Mouse (Mus musculus) yolk sac, embryonic 10.5 days (tissue): ENCODE measurements around the gene Kif2c.
A peak's percentile ranks its signal among the peaks of the same experiment; 100 is the strongest.

Experiments
- DNase-seq: peaks from one replicate; pipeline ENCODE4 v3.0.0-alpha.2; 2017; ENCODE audit warnings: low spot score

Gene Kif2c

GRCm38 (mm10) chr4:117181863-117182758 lies at the start of gene Kif2c:
Kif2c (minus strand) TSS chr4:117182639.
- peak; percentile 91 for DNase-seq

GRCm38 (mm10) chr4:117231208-117231607 lies 48.8 kb upstream of the Kif2c start:
- DNase-seq: peak; percentile 61

GRCm38 (mm10) chr4:117230331-117230730 lies 47.9 kb upstream of the Kif2c start:
- no peak for DNase-seq

- DNase-seq: no peak
Measured at GRCm38 (mm10) chr4:117229590-117229989, 47.2 kb upstream of the Kif2c start.

GRCm38 (mm10) chr4:117225250-117225649 lies 42.8 kb upstream of the Kif2c start:
- DNase-seq: no peak

GRCm38 (mm10) chr4:117224122-117224521 lies 41.7 kb upstream of the Kif2c start:
- DNase-seq: no peak

- no peak for DNase-seq
Measured at GRCm38 (mm10) chr4:117223001-117223400, 40.6 kb upstream of the Kif2c start.

GRCm38 (mm10) chr4:117221836-117222235 lies 39.4 kb upstream of the Kif2c start:
- no peak for DNase-seq

- no peak for DNase-seq
Measured at GRCm38 (mm10) chr4:117220741-117221515, 38.5 kb upstream of the Kif2c start.

GRCm38 (mm10) chr4:117218517-117219219 lies 36.2 kb upstream of the Kif2c start:
- peak; percentile 42 for DNase-seq

- no peak for DNase-seq
Measured at GRCm38 (mm10) chr4:117217029-117217428, 34.6 kb upstream of the Kif2c start.

- no peak for DNase-seq
Measured at GRCm38 (mm10) chr4:117214250-117214649, 31.8 kb upstream of the Kif2c start.

- DNase-seq: peak; percentile 74
Measured at GRCm38 (mm10) chr4:117210147-117211074, 28.0 kb upstream of the Kif2c start.

- DNase-seq: no peak
Measured at GRCm38 (mm10) chr4:117209592-117209991, 27.2 kb upstream of the Kif2c start.

- DNase-seq: no peak
Measured at GRCm38 (mm10) chr4:117202992-117203354, 20.5 kb upstream of the Kif2c start.

- peak; percentile 83 for DNase-seq
Measured at GRCm38 (mm10) chr4:117202046-117202991, 19.9 kb upstream of the Kif2c start.

- DNase-seq: no peak
Measured at GRCm38 (mm10) chr4:117191804-117192203, 9.4 kb upstream of the Kif2c start.

- no peak for DNase-seq
Measured at GRCm38 (mm10) chr4:117190660-117191059, 8.2 kb upstream of the Kif2c start.

GRCm38 (mm10) chr4:117189856-117190543 lies 7.6 kb upstream of the Kif2c start:
- DNase-seq: peak; percentile 81
